In the genomic region with DNA sequence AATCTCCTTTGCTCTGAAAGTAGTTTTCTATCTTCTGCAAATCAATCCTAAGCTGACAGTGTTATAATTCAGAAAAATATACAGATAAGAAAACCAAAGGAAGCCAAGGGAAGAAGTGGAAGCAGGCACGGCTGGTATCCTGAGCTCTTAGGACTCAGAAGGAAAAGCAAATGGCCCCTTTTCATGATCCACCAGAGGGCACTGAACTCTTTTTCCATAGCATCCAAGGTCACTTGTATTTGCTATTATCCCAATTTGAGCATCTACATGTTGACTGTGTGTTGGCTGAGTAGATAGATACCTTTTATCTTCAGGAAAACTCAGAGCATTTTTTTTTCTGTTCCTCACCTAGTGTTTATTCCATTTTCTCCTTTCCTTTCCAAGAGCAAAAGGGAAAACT, we compare ENCODE assay signal across 18 mouse cellular contexts.
DNase-seq lines count a peak whose midpoint lies in the region; ATAC-seq and TF ChIP-seq lines count a peak whose summit lies in the region.
"Had no signal": no experiment of that assay in that cellular context is flagged by ENCODE, and none has a peak within 500 bp of the region (broad histone marks: within the 10 kb centered on the region; RNA-seq: fewer than 3 reads in every experiment).

No protein-coding gene starts in this region.

- no peak for ATAC-seq in midbrain, postnatal 0 days (ENCODE audit: low FRiP score)
- ATAC-seq in midbrain, embryonic 15.5 days (replicated peaks) = no peak
- ATAC-seq: midbrain, embryonic 13.5 days had no signal

- H3K9me3 ChIP-seq in midbrain, postnatal 0 days (ENCODE audit: low read length) = no peaks in the 10 kb centered on the region
- H3K9me3 ChIP-seq in midbrain, embryonic 15.5 days = no peaks in the 10 kb centered on the region
- H3K9me3 ChIP-seq: forebrain, embryonic 10.5 days; hindbrain, embryonic 10.5 days; liver, embryonic 15.5 days; midbrain, embryonic 13.5 days had no signal

- DNase-seq in gastrocnemius, adult 2 months = no peak
- no peak for DNase-seq in gastrocnemius, adult 8-10 months (ENCODE audit: low spot score in 2 of 2)
- DNase-seq in left cerebral cortex, adult 2 months (ENCODE audit: extremely low spot score in 1 of 2, low spot score in 2 of 2) = no peak
- DNase-seq in left cerebral cortex, postnatal 36 days (ENCODE audit: low spot score in 2 of 2) = no peak
- DNase-seq in midbrain, postnatal 0 days (ENCODE audit: low spot score) = peak; percentile 28
- no peak for DNase-seq in thymus, postnatal 36 days
- DNase-seq: cerebellum, adult 8-10 months; gastrocnemius, postnatal 14 days; heart, adult 18-20 months; kidney, adult 9 months; kidney, postnatal 4 days; right cerebral cortex, postnatal 25 days; thymus, adult 18-20 months had no signal

- TF ChIP-seq CTCF in gastrocnemius, adult 2 months (IDR thresholded peaks at IDR 0.05) = peak; percentile 19; the same call in 1 of the 2 replicates
- peak; percentile 19 for TF ChIP-seq CTCF in left cerebral cortex, adult 2 months (IDR thresholded peaks at IDR 0.05)
- peak; percentile 48 for TF ChIP-seq CTCF in midbrain, postnatal 0 days (IDR thresholded peaks at IDR 0.05)

- no peaks in the 10 kb centered on the region for H3K36me3 ChIP-seq in midbrain, postnatal 0 days (ENCODE audit: insufficient read depth, low read length)
- H3K36me3 ChIP-seq in midbrain, embryonic 15.5 days (replicated peaks) = no peaks in the 10 kb centered on the region
- H3K36me3 ChIP-seq: forebrain, embryonic 10.5 days; hindbrain, embryonic 10.5 days; liver, embryonic 15.5 days; midbrain, embryonic 13.5 days had no signal

- H3K9ac ChIP-seq in midbrain, postnatal 0 days (replicated peaks; ENCODE audit: low read length, poor library complexity, severe bottlenecking) = no peak overlapping the region
- H3K9ac ChIP-seq in midbrain, embryonic 15.5 days = no peak overlapping the region
- H3K9ac ChIP-seq: liver, embryonic 15.5 days; midbrain, embryonic 13.5 days had no signal

- intact Hi-C loops in gastrocnemius, adult 2 months (cut with DNase I) = no loop called here
- intact Hi-C loops in left cerebral cortex, adult 2 months (cut with DNase I) = no loop called here
- intact Hi-C loops in left cerebral cortex, postnatal 36 days (cut with DNase I) = no loop called here

- H3K27ac ChIP-seq in gastrocnemius, adult 2 months = no peak overlapping the region
- no peak overlapping the region for H3K27ac ChIP-seq in left cerebral cortex, adult 2 months
- H3K27ac ChIP-seq in midbrain, postnatal 0 days (ENCODE audit: low read depth, low read length) = no peak overlapping the region
- H3K27ac ChIP-seq in midbrain, embryonic 15.5 days = no peak overlapping the region
- H3K27ac ChIP-seq: forebrain, embryonic 10.5 days; hindbrain, embryonic 10.5 days; liver, embryonic 15.5 days; midbrain, embryonic 13.5 days had no signal

- no peaks in the 10 kb centered on the region for H3K27me3 ChIP-seq in midbrain, postnatal 0 days (ENCODE audit: insufficient read depth, low read length)
- H3K27me3 ChIP-seq in midbrain, embryonic 15.5 days (replicated peaks) = no peaks in the 10 kb centered on the region
- H3K27me3 ChIP-seq: liver, embryonic 15.5 days; midbrain, embryonic 13.5 days had no signal

- WGBS in midbrain, postnatal 0 days = 69% methylated on average over 1 of the region's 1 CpGs
- 86% methylated on average over 1 of the region's 1 CpGs for whole genome bisulfite sequencing in midbrain, embryonic 15.5 days

- no peak overlapping the region for H3K4me3 ChIP-seq in gastrocnemius, adult 2 months
- H3K4me3 ChIP-seq in left cerebral cortex, adult 2 months = no peak overlapping the region
- no peak overlapping the region for H3K4me3 ChIP-seq in midbrain, postnatal 0 days (ENCODE audit: low read depth, low read length)
- H3K4me3 ChIP-seq in midbrain, embryonic 15.5 days = no peak overlapping the region
- H3K4me3 ChIP-seq: forebrain, embryonic 10.5 days; hindbrain, embryonic 10.5 days; liver, embryonic 15.5 days; midbrain, embryonic 13.5 days had no signal

- no peak overlapping the region for H3K4me2 ChIP-seq in midbrain, postnatal 0 days (ENCODE audit: low read depth, low read length, poor library complexity, severe bottlenecking)
- no peak overlapping the region for H3K4me2 ChIP-seq in midbrain, embryonic 15.5 days
- H3K4me2 ChIP-seq: liver, embryonic 15.5 days; midbrain, embryonic 13.5 days had no signal

- no peaks in the 10 kb centered on the region for H3K4me1 ChIP-seq in midbrain, postnatal 0 days (ENCODE audit: insufficient read depth, low read length)
- H3K4me1 ChIP-seq in midbrain, embryonic 15.5 days = no peaks in the 10 kb centered on the region
- H3K4me1 ChIP-seq: forebrain, embryonic 10.5 days; hindbrain, embryonic 10.5 days; liver, embryonic 15.5 days; midbrain, embryonic 13.5 days had no signal
